Mouse (Mus musculus) spleen, postnatal 36 days (tissue): ENCODE measurements around the gene Tectb.
"Not testable (repeated sequence)": the region's sequence is repeated elsewhere in the genome, so short reads cannot be mapped to it uniquely, and the experiment has no call there.

ENCODE experiments used
- DNase-seq, 2 experiments: peaks; one replicate each; pipeline ENCODE4 v3.0.0; 2022; ENCODE audit warnings: low spot score in 2 of 2, mixed read lengths in 1 of 2

The Tectb gene

DNA sequence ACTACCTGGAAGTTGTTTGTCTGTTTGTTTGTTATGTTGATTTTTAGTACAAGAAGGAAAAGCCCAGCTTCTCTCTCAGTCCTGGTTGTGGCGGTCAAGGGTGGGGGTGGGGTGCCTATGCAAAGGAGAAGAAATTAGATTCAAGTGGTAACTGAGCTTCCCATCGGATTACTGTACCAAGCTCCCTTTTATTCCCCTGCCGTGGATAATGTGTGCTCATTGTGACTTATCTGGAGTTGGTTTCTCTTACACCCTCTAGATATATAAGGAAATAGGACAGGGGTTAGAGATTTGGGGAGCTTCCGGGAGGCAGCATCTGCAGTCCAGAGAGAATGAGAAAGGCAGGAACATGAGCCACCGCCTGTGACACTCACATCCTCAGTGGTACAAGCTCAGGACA is at the start of gene Tectb:
Tectb (plus strand) TSS at position 301 of the 400 bp plus-strand sequence.
- no peak for DNase-seq

DNA sequence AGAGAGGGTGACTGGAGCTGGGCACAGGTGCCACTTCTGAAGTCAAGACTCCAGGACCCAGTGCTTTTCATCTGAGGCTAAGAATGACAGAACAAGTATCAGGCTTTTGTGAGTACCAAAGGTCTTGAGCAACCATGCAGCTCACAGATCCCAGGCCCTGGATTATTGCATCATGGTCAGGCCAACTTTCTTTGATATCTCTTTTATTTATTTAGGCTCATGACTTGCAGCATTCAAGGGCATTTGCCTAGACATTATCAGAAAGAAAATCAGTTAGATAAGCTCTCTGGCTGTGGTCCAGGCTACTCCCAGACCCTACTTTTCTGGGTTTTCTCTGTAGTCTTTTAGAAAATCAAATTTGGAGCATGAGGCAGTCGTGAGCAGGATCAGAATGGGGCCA is 48.8 kb upstream of the Tectb start:
- no peak for DNase-seq

DNA sequence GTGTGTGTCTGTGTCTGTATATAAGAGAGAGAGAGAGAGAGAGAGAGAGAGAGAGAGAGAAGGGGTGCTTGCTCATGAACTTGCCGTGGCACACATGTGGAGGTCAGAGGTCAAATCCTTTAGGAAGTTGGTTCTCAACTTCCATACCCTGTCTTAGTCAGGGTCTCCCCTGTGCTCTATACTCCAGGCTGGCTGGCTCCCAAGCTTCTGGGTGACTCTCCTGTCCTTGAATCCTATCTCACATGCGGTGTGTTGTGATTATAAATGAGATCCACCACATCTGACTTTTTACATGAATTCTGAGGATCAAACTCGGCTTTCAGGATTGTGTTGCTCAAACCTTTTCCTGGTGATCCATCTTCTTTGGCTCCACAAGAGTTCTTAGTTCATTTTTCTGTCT is 48.1 kb upstream of the Tectb start:
- DNase-seq = no peak

DNA sequence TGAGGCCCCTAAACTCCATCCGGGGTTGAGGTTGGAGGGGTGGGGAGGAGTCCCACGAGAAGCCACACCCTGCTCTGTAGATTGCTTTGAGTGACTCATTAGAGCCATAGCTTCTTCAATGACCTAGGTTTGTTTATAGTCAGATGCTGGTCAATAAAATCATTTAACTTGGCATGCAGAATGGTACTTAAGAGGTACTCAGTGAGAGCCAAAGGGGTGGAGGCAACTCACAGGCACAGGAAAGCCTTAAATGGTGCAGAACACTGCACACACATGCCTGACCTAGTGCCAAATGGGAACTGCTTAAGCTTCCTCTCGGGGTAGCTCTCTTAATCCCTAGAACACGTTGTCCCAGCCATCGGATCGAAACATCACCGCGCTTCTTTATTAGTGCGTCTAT is 46.0 kb upstream of the Tectb start:
- DNase-seq = no peak

DNA sequence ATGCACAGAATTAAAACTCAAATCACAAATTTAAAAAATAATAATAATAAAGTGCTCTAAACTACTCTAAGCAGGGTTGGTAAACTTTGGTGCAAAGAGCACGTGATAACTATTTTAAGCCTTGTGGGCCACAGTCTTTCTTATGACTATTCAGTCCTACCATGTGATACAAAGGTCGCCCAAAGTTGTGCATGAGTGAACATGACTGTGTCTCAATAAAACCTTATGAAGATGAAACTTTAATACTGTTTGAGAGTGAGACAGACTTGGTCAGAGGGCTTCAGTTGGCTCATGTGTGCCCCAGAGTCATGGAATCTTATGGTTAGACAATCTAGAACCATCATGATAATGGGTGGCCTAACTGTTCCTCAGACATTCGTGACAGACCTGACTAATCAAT is 44.6 kb upstream of the Tectb start:
- DNase-seq = no peak

DNA sequence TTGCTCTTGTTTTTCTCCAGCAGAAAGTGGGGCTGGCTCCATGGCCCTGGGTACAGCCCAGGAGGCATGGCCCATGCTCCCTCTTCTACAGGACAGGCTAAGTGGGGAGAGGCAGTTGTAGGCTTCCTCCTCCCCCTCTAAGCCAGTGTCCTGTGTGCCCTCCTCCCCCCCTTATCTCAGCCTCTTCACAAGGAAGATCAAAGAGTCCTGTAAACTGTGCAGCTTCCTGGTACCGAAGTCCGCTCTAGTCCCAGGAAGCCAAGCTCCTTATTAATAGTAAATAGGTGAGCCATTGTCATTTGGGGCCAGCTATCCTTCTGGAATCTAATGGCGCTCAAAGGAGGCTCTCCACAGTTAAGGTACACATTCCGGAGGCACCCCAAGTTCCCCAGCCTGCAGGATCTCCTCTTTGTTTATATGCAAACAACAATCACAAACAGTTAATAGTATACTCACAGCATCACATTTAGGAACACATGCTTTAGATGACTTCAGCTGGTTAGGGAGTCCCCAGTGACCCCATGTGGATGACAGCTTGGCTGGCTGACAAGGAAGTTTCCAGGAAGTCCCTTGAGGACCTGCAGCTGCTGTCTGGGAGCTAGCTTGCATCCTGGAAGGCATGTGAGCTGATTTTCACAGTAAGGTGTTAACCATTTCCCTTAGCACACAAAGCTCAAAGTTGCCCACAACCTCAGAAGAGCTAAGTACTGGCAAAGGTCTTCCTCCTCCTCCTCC is 43.7 kb upstream of the Tectb start:
- no peak for DNase-seq

DNA sequence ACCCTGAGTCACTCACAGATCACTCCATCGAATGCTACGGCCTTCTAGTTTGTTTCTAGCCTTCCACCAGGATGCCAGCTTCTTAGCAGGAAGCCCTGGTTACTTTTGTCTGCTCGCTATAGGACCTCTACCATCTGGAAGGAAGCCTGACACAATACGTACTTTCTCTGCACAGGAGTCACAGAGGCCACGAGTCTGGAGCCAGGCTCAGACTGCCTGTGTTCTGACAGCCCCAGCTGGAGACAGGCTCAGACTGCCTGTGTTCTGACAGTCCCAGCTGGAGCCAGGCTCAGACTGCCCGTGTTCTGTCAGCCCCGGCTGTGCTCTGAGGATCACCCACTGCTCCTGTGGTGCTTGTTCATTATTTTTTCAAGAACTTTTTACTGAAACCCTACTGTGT is 42.6 kb upstream of the Tectb start:
- no peak for DNase-seq

DNA sequence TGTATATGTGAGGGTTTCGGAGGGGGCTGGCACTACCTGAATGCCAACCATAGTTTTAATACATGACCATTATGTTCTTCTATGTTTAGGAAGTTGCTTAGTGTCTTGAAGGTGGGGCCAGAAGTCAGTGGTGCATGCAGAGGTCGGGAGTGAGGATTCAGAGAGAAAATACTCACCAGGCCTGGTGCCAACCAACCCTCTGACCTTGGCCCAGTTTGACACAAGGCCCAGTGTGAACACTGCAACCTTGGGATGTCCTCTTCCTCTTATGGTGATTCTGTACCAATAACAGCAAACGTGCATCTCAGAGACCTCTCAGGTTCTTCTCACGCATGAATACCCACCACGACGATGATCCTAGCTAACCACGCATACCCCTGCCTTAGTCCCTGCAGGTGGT is 42.0 kb upstream of the Tectb start:
- DNase-seq = no peak

DNA sequence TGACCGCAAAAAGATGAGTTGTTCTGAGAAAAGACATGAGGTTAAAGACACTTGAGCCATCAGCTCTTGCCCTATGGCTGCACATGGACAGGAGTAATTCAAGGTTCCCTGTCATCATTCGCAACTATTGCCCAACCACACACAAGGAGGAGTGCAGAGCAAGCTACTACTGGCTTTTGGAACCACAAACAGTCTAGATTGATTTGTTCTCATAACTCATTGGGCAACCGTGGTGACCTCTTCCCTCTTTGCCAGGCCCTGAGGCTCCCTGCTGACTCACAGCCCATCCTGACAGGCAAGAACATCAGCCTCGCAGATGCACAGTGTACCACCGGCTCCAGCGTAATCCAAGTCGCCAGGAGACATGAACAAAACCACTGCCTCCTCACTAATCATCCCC is 41.2 kb upstream of the Tectb start:
- DNase-seq = no peak

DNA sequence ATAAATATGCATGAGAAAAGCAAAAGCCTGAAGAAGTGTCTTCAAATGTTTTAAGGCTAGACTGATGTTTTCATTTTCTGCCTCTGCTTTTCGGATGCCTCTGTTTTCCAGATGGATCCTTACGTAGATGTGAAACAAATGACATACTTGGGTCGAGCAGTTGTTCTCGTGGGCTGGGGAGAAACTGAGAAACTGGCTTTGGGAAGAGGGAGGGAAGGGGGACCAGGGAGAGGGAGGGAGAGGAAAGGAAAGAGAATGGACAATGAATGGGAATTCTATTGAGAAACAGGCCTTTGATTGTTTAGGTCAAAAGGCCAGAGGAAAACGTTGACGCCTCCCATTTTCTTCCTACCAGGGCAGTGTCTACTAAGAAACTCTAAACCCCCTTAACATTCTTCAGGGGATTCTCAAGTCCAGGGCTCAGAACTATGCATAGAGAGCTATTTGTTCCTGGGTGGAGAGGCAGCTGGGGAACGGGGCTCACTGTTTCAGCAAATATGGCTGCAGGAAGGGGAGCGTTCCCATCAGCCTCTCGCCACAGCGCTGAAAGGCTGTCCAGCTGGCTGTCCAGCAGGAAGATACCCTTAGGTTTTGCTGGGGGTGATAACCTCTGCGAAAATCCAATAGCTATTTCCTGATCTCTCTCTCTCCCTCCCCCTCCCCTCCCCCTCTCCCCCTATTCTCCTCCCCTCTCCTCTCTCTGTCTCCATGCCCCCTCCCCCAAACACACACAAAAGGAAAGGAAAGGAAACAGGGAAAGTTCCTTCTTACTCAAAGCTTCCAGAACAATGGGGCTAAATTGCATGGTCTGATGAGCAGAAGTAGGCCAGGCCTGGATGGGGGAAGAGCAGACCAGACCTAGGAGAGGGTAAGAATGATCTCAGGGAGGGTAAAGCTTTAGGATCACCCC is 36.9 kb upstream of the Tectb start:
- DNase-seq = no peak

DNA sequence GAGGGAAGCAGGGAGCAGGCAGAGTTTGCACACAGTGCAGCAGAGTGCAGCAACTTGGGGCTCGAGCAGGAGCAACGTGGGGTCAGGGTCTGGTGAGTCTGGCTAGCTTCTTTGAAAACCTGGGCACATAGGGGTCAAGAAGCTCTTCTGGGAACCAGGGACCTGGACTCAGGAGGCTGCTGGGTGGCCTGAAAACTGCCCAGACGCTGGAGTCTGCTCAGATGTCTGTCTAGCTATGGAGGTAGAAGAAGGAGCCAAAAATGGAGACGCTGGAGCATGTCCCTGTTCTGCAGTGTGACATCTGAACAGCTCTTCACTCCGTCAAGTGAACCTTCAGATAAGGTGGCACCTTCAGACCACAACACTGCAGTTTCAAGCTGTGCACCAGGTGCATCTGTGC is 35.8 kb upstream of the Tectb start:
- DNase-seq = no peak

DNA sequence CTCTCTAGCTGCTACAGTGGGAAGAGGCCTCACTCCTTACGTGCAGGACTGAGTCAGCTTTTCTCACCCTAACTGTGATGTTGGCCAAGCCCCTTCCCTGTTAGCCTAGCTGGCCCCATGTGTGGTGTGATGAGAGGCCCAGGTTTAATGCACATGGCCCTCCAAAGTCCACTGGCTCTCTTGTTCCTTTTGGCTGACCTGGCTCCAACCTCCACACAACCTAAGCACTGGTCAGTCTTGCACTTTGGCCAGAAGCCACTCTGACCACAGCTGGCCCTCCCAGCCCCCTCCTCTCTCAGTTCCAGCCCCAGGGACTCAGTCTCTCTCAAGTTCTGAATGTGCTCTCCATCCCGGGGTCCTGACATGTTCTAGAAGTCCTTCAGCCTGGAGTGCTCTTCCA is 35.4 kb upstream of the Tectb start:
- no peak for DNase-seq

DNA sequence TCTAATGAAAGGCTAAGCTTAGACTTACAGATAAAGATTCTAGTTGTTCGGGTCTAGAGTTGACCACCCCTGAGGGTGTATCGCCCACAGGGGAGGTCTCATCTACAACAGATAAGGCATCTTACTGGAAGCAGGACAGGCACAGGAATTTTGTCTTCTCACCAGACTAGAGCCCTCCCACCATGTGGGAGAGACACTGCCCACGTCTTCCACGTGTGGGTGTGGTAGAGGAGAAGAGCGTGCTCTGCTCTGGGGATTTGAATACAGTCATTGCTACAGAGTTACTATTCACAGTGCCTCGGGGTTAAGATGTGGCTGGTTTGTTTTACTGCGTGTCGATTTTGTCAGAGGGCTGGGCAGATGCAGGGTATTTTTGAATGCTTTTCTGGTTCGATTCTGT is 33.0 kb upstream of the Tectb start:
- DNase-seq = no peak

DNA sequence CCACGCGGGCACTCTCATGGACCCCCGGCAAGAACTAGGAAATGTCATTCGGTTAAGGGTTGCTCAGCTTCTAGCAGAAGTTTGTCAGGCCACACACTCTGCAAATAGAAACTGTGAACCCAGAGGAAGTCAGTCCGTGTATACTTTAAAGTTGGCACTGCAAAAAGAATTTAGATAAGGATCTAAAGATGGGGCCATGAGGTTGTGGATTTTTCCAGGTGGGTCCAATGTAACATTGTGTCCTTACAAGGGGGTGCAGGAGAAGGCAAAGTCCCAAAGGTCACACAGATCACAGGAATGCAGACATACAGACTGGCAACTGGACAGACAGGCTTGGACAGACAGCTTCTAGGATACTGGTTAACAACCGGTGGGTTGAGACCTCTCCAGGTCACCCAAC is 32.4 kb upstream of the Tectb start:
- DNase-seq = no peak

DNA sequence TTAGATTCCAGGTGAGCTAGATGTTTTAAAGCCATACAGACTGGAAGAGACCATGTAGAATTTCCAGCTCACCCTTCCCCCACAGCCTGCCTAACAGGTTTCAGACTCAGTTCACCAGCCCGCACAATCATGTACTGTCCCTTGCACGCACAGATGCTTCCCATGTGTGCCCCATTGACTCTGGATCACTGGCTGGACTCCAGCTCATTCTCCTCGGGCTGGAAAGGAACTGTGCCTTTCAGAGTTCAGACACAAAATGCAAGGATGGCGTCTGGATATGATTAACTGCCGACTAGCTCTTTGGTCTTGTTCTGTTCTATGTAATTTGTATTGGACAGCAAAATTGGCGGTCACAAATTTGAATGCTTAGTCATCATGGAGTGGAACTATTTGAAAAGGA is 30.9 kb upstream of the Tectb start:
- DNase-seq = no peak

DNA sequence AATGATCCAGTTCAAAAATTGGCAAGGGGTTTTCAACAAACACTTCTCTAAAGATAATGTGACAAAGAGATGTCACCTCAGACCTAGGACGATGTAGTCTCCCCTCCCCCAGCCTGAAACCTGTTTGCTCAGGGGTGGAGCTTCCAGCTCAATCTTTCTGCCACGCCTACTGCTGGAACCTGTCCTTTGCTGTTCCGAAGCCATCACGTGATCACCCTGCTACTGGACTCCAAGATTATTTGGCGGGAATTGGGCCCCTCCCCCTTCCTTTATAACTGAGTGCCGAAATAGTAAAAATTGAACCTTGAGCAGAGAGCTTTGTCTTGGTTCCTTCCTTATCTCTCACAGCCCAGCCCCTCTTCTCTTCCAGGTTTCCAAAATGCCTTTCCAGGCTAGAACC is 28.3 kb upstream of the Tectb start:
- DNase-seq = not testable (repeated sequence)

DNA sequence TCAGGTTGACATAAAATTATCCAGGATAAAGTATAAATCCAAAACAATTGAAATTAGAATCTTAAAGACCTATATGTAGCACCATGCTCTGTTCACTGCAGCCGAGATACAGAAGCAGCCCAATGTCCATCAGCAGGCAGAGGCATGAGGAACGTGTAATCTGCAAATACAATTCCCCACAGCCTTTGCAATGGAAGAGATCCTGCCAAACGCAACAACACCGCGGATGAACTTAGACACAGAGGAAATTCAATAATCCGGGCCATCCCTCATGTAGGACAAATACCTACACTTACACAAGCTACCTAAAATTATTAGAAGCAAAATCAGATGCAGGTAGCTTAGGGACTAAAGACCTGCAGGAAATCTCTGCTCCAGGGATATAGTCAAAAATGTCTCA is 27.6 kb upstream of the Tectb start:
- no peak for DNase-seq

DNA sequence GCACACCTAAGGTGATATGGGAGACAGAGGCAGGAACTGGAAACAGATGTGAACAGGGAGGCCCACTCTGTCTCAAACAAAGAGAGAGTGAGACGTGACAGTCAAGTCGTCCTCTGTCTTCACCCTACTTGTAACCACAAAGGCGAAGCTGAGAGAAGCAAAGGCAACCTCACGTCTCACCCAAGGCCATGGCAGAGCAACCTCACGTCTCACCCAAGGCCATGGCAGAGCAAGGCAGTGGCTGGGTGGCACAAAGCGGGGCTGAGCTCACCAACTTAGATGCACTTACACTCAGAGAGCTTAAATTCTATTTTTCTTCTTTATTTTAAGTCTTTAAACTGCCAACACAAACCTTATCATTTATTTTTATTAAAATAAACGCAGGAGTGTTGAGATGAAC is 23.5 kb upstream of the Tectb start:
- DNase-seq = no peak

DNA sequence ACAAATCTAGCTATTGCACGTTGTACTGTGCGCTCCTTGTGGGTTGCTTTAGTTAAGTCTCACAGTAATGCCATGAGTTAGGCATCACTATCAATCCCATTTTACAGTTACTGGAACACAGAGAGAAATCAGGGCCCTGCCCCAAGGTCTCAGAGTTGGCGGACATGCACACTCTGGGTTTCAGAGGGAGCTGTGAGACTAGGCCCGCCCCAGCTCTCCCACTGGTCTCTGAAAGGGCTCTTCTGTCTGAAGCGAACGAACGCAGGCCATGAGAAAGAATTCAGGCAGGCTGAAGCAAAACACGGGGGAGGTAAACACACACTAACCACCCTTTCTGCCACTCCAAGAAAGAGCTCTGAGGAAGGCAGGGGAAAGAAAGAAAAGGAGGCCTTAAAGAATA is 21.9 kb upstream of the Tectb start:
- DNase-seq = no peak

DNA sequence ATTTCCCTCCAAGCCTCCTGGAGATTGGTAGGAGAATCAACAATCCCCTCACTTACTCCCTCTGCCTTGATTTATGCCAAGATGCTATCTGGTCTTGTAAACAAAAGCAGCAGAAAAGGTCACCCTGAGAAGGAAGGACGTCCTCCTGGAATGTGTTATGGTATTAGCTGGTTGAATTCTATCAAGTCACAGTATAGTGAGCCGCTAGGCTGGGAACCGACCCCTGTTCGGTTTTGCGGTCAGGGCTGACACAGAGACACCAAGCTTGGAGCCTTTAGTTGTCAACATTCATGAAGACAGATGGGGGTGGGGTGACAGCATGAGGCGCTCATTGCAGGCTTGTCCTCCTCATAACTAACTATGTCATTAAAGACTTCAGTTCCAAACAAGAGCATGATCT is 20.7 kb upstream of the Tectb start:
- DNase-seq = no peak

DNA sequence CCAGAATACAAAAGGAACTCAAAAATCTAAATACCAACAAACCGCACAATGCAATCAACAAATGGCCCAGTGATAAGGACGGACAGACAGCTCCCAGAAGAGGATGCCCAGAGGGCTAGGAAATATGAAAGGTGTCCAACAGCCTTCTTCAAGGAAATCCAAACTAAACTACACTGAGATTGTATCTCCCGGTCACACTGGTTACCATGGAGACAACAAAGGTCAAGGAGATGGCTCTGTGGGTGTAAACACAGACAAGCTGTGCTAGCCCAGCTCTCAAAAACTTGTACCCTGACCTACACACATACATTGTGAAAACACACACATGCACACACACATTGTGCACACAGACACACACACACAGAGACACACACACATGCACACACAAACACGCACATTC is 18.3 kb upstream of the Tectb start:
- DNase-seq = no peak

DNA sequence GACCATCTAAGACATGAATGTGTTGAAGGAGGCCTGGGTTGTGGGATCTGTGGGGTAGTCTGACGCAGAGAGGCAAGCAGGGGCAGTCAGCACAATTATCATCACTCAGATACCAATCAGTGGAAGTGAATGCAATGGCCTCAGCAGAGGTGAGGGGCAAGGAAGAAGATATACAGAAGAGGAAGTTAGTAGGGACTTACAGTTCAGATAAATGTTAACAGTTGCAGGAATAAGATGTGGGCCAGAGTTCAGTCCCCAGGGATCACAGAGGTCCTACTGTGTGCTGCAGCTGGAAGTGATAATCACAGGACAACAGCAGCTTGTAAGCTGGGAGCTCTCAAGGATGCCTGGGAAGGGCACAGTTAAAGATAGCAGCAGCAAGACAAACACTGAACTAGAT is 16.4 kb upstream of the Tectb start:
- DNase-seq = no peak

DNA sequence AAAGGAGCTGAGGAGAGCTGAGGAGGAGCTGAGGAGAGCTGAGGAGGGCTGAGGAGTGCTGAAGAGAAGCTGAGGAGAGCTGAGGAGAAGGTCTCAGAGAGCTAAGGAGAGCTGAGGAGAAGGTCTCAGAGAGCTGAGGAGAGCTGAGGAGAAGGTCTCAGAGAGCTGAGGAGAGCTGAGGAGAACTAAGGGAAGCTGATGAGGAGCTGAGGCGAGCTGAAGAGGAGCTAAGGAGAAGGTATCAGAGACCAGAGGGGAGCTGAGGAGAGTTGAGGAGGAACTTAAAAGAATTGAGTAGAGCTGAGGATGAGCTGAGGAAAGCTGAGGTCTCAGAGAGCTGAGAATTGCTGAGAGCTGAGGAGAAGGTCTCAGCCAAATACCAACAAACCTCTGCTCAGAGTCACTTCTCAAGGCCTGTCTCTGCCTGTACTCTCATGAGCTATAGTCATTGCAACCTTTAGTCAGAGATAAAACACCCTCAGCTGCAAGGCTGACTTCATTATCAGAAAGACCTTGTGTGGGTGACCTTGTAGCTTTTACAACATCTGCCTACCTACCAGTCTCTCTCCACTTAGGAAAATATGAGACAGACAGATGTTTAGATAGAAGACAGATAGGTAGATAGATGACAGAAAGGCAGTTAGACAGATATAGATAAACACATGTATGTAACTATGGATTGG is 15.2 kb upstream of the Tectb start:
- no peak for DNase-seq
